Mouse (Mus musculus) bone marrow macrophage, adult 2 months (primary cell): ENCODE data around the gene Fars2. TPM values are rescaled to one million over a fixed set of nuclear protein-coding genes. Genes with fewer than 3 reads are reported as not detected.

Experiments
- H3K27ac ChIP-seq: 2 replicates; pipeline ENCODE4 v1.5.1; 2012; ENCODE audit warnings: low read depth, low read length; ENCODE audit not compliant: insufficient read depth
- H3K4me1 ChIP-seq: 2 replicates; pipeline ENCODE4 v1.6.1; 2012; ENCODE audit warnings: low read length; ENCODE audit not compliant: control insufficient read depth, insufficient read depth
- H3K4me3 ChIP-seq: 2 replicates; pipeline ENCODE4 v1.5.1; 2012; ENCODE audit warnings: mild to moderate bottlenecking, low read length, moderate library complexity; ENCODE audit not compliant: insufficient read depth
- CTCF ChIP-seq: IDR thresholded peaks from 2 replicates; pipeline ENCODE4 v1.5.1; 2012; ENCODE audit warnings: low read depth, mild to moderate bottlenecking, low read length, moderate library complexity
- POLR2A ChIP-seq: IDR thresholded peaks from 2 replicates; pipeline ENCODE4 v1.6.1; 2012; ENCODE audit warnings: mild to moderate bottlenecking, low read depth, low read length, borderline replicate concordance
- polyA plus RNA-seq: library from polyadenylated mRNA; stranded (reverse); fragments of >200 nt; gene quantifications from 2 replicates; pipeline ENCODE4 v1.2.4, GENCODE M21; 2012; ENCODE audit not compliant: missing spikeins, insufficient read depth, insufficient read length

The Fars2 gene
- polyA plus RNA-seq, 1 experiment = 28.6 TPM

GRCm38 (mm10) chr13:36283545-36284067 lies 166.4 kb downstream of the Fars2 start:
- Histone ChIP-seq H3K4me1 (no peaks in the 10 kb centered on the region), H3K27ac (no peak overlapping the region), H3K4me3 (no peak overlapping the region)
- TF ChIP-seq POLR2A = no peak
- no peak for TF ChIP-seq CTCF

- no peak overlapping the region for H3K27ac ChIP-seq
- TF ChIP-seq CTCF = no peak
- no peak for TF ChIP-seq POLR2A
- H3K4me3 ChIP-seq = no peak overlapping the region
- no peaks in the 10 kb centered on the region for H3K4me1 ChIP-seq
These were observed 166.9 kb downstream of the Fars2 start for GRCm38 (mm10) chr13:36284097-36284496.

- Histone ChIP-seq H3K4me1 (no peaks in the 10 kb centered on the region), H3K4me3 (no peak overlapping the region), H3K27ac (no peak overlapping the region)
- TF ChIP-seq CTCF (no peak), POLR2A (no peak)
These were observed 168.0 kb downstream of the Fars2 start for GRCm38 (mm10) chr13:36285235-36285634.

- Histone ChIP-seq H3K4me3 (no peak overlapping the region), H3K4me1 (peaks cover 11% of the 10 kb centered on the region), H3K27ac (no peak overlapping the region)
- TF ChIP-seq CTCF (no peak), POLR2A (no peak)
These were observed 176.3 kb downstream of the Fars2 start for GRCm38 (mm10) chr13:36293511-36293910.

GRCm38 (mm10) chr13:36294503-36294902 lies 177.3 kb downstream of the Fars2 start:
- TF ChIP-seq CTCF = no peak
- no peak for TF ChIP-seq POLR2A
- Histone ChIP-seq H3K27ac (no peak overlapping the region), H3K4me3 (no peak overlapping the region), H3K4me1 (peaks cover 11% of the 10 kb centered on the region)

- no peak for TF ChIP-seq POLR2A
- no peak for TF ChIP-seq CTCF
- Histone ChIP-seq H3K4me3 (no peak overlapping the region), H3K27ac (no peak overlapping the region), H3K4me1 (peaks cover 11% of the 10 kb centered on the region)
These were observed 178.6 kb downstream of the Fars2 start for GRCm38 (mm10) chr13:36295848-36296247.

- TF ChIP-seq CTCF (no peak), POLR2A (no peak)
- no peak overlapping the region for H3K27ac ChIP-seq
- H3K4me3 ChIP-seq = no peak overlapping the region
- peaks cover 11% of the 10 kb centered on the region for H3K4me1 ChIP-seq
These were observed 179.4 kb downstream of the Fars2 start for GRCm38 (mm10) chr13:36296574-36296973.

- Histone ChIP-seq H3K4me3 (no peak overlapping the region), H3K4me1 (peaks cover 11% of the 10 kb centered on the region), H3K27ac (no peak overlapping the region)
- TF ChIP-seq CTCF = no peak
- no peak for TF ChIP-seq POLR2A
These were observed 181.0 kb downstream of the Fars2 start for GRCm38 (mm10) chr13:36297950-36298781.

GRCm38 (mm10) chr13:36298782-36299031 lies 181.5 kb downstream of the Fars2 start:
- Histone ChIP-seq H3K27ac (no peak overlapping the region), H3K4me1 (peaks cover 8% of the 10 kb centered on the region), H3K4me3 (no peak overlapping the region)
- no peak for TF ChIP-seq CTCF
- no peak for TF ChIP-seq POLR2A

GRCm38 (mm10) chr13:36302770-36303169 lies 185.6 kb downstream of the Fars2 start:
- 0 out of 2 replicates have a peak, but pooled peaks cover 3% of the 10 kb centered on the region for H3K4me1 ChIP-seq
- H3K4me3 ChIP-seq = no peak overlapping the region
- TF ChIP-seq CTCF (no peak), POLR2A (no peak)
- no peak overlapping the region for H3K27ac ChIP-seq
